11 mouse cellular contexts compared by ENCODE assay signal in the genomic region with DNA sequence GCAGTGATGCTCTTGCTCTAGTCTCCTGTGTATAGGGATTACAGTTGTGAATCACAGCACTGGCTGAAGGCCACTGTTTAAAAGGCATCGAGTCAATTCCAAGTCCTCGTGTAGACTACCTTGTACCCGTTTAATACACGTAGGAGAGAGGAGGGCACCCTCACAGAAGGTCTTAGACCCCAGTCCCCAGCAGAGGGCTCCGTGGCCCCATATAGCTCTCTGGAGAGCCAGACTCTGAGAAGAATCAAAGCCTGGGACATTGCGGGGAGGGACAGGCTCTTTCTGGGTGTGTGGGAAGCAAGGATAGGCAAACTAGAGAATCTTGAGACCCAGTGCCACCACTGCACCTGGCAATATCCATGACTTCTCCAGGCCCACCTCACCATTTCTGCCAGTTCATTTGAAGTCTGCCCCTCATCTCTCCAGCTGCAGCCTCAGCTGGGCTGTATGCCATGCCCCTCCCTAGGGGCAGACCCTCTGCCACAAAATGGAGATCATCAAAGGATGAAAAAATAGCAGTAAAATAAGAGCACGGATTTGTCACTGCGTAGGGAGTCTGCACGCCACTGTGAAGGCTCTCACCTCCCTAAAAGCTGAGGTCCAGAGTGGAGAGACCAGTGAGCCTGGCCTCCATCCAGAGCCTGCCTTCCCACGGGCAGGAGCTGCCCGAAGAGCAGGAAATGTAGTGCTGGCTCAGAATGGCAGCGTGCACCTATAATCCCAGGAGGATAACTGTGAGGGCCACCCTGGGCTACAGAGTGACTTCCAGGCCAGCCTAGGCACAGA. TPM values are rescaled to one million over a fixed set of nuclear protein-coding genes. Genes with fewer than 3 reads are reported as not detected.
DNase-seq lines count a peak whose midpoint lies in the region; ATAC-seq and TF ChIP-seq lines count a peak whose summit lies in the region.
"Had no signal": no experiment of that assay in that cellular context is flagged by ENCODE, and none has a peak within 500 bp of the region (broad histone marks: within the 10 kb centered on the region; RNA-seq: fewer than 3 reads in every experiment).

No protein-coding gene starts in this region.

- H3K27ac ChIP-seq in heart, embryonic 16.5 days (ENCODE audit: low read length): 0 out of 2 replicates have a peak overlapping the region, but pooled peaks have one; percentile 16
- H3K27ac ChIP-seq in forebrain, postnatal 0 days (ENCODE audit: low read depth, low read length): peak overlapping the region; percentile 15; the same call in 1 of the 2 replicates

- peak overlapping the region; percentile 19; the same call in 1 of the 2 replicates for H3K4me2 ChIP-seq in heart, embryonic 16.5 days (ENCODE audit: low read depth, low read length)
- peak overlapping the region; percentile 92 for H3K4me2 ChIP-seq in forebrain, postnatal 0 days (ENCODE audit: low read depth)

- peaks cover 29% of the 10 kb centered on the region for H3K4me1 ChIP-seq in heart, embryonic 16.5 days (ENCODE audit: control insufficient read depth, insufficient read depth, low read length)
- peaks cover 20% of the 10 kb centered on the region for H3K4me1 ChIP-seq in forebrain, postnatal 0 days (ENCODE audit: insufficient read depth)

- 0 out of 2 replicates have a peak, but pooled peaks have one; percentile 28 for ATAC-seq in heart, embryonic 16.5 days (replicated peaks; ENCODE audit: extremely low read depth, insufficient read depth, low FRiP score)
- ATAC-seq in forebrain, postnatal 0 days: no peak
- ATAC-seq: activated CD4-positive, CD25-positive, alpha-beta regulatory T cell, adult 4 months had no signal

- DNase-seq in heart, adult 9 months (ENCODE audit: low spot score in 2 of 2): no peak
- DNase-seq in right cerebral cortex, postnatal 10 days (ENCODE audit: low spot score in 2 of 2): peak; percentile 58 to 66
- no peak for DNase-seq in right cerebral cortex, postnatal 36 days (ENCODE audit: low spot score in 2 of 2)
- DNase-seq in forebrain, postnatal 0 days: no peak
- no peak for DNase-seq in testis, postnatal 14 days (ENCODE audit: low spot score)
- no peak for DNase-seq in lung, postnatal 25 days (ENCODE audit: low spot score)
- DNase-seq: kidney, adult 11 months had no signal

- no peaks in the 10 kb centered on the region for H3K36me3 ChIP-seq in heart, embryonic 16.5 days (ENCODE audit: control insufficient read depth, insufficient read depth)
- H3K36me3 ChIP-seq in forebrain, postnatal 0 days (ENCODE audit: insufficient read depth): peaks cover 60% of the 10 kb centered on the region

- peaks cover 38% of the 10 kb centered on the region for H3K27me3 ChIP-seq in heart, embryonic 16.5 days (ENCODE audit: control insufficient read depth, insufficient read depth, low read length)
- H3K27me3 ChIP-seq in forebrain, postnatal 0 days (ENCODE audit: insufficient read depth, low read length): no peaks in the 10 kb centered on the region

- no peak for TF ChIP-seq CTCF in forebrain, postnatal 0 days (IDR thresholded peaks at IDR 0.05; ENCODE audit: low read depth)

- H3K4me3 ChIP-seq in heart, embryonic 16.5 days (ENCODE audit: low read length): no peak overlapping the region
- no peak overlapping the region for H3K4me3 ChIP-seq in forebrain, postnatal 0 days (ENCODE audit: low read depth, low read length)

- H3K9ac ChIP-seq in heart, embryonic 16.5 days (ENCODE audit: low read length): no peak overlapping the region; the same call in 1 of the 2 replicates
- peak overlapping the region; percentile 99; the same call in 1 of the 2 replicates for H3K9ac ChIP-seq in forebrain, postnatal 0 days

- no peaks in the 10 kb centered on the region for H3K9me3 ChIP-seq in heart, embryonic 16.5 days (replicated peaks; ENCODE audit: control insufficient read depth, low read length)
- H3K9me3 ChIP-seq in forebrain, postnatal 0 days (ENCODE audit: low read length): no peaks in the 10 kb centered on the region

- 32% methylated on average over 12 of the region's 12 CpGs for WGBS in heart, embryonic 16.5 days
- 30% methylated on average over 12 of the region's 12 CpGs for WGBS in forebrain, postnatal 0 days

RNA-seq across cellular contexts. Expression of a gene that starts 17.4 kb away (rescaled TPM):
- polyA plus RNA-seq in heart, embryonic 16.5 days (2015; fragmentation: Nextera tagmentation; extraction: Ambion mirVana): 1.2 and 1.3 TPM in 2 replicates
- 347 and 391 TPM in 2 replicates for total RNA-seq in forebrain, postnatal 0 days (2014; rRNA removed)
- polyA plus RNA-seq in forebrain, postnatal 0 days (2015; fragmentation: Nextera tagmentation; extraction: Ambion mirVana): 19.5 and 22.2 TPM in 2 replicates
- polyA plus RNA-seq: activated CD4-positive, CD25-positive, alpha-beta regulatory T cell, adult 4 months; liver, embryonic 16.5 days; thymus, postnatal 0 days had no signal

RNA-seq across cellular contexts. Expression of a gene that starts 18.9 kb away (rescaled TPM):
- polyA plus RNA-seq in heart, embryonic 16.5 days (2015; fragmentation: Nextera tagmentation; extraction: Ambion mirVana): 0.62 and 1.2 TPM in 2 replicates
- 4.4 and 20.3 TPM in 2 replicates for total RNA-seq in forebrain, postnatal 0 days (2014; rRNA removed)
- 1.6 and 2.2 TPM in 2 replicates for polyA plus RNA-seq in forebrain, postnatal 0 days (2015; fragmentation: Nextera tagmentation; extraction: Ambion mirVana)
- polyA plus RNA-seq: activated CD4-positive, CD25-positive, alpha-beta regulatory T cell, adult 4 months; thymus, postnatal 0 days had no signal

RNA-seq across cellular contexts. Expression of a gene that starts 21.5 kb away (rescaled TPM):
- 157 and 169 TPM in 2 replicates for polyA plus RNA-seq in heart, embryonic 16.5 days (2015; fragmentation: Nextera tagmentation; extraction: Ambion mirVana)
- total RNA-seq in forebrain, postnatal 0 days (2014; rRNA removed): 27.6 and 39.3 TPM in 2 replicates
- polyA plus RNA-seq in forebrain, postnatal 0 days (2015; fragmentation: Nextera tagmentation; extraction: Ambion mirVana): 28.6 and 31.7 TPM in 2 replicates

RNA-seq across cellular contexts. Expression of a gene that starts 50.1 kb away (rescaled TPM):
- polyA plus RNA-seq in heart, embryonic 16.5 days (2015; fragmentation: Nextera tagmentation; extraction: Ambion mirVana): 87.9 and 88.7 TPM in 2 replicates
- total RNA-seq in forebrain, postnatal 0 days (2014; rRNA removed): 212 and 238 TPM in 2 replicates
- polyA plus RNA-seq in forebrain, postnatal 0 days (2015; fragmentation: Nextera tagmentation; extraction: Ambion mirVana): 168 and 171 TPM in 2 replicates

RNA-seq across cellular contexts. Expression of a gene that starts 50.1 kb away (rescaled TPM):
- 6.8 and 7.6 TPM in 2 replicates for polyA plus RNA-seq in heart, embryonic 16.5 days (2015; fragmentation: Nextera tagmentation; extraction: Ambion mirVana)
- 21.1 and 22.0 TPM in 2 replicates for total RNA-seq in forebrain, postnatal 0 days (2014; rRNA removed)
- polyA plus RNA-seq in forebrain, postnatal 0 days (2015; fragmentation: Nextera tagmentation; extraction: Ambion mirVana): 23.1 and 27.2 TPM in 2 replicates

Comparison
In these comparisons a context has a peak if more than half of its experiments do, and no peak if none do; other contexts are left out.
1. DNase-seq: peak in right cerebral cortex, postnatal 10 days (2 of 2); none in heart, adult 9 months (0 of 2), right cerebral cortex, postnatal 36 days (0 of 2), forebrain, postnatal 0 days (single experiment), testis, postnatal 14 days (single experiment) and lung, postnatal 25 days (single experiment).